Mouse (Mus musculus) stomach, postnatal 0 days (tissue): ENCODE measurements at regions not wholly inside any gene's neighbourhood (a gene's known extent, or its start where the extent isn't known, plus 50 kb on each side); places are given as distances from the start of the nearest gene placed in this dataset.

Experiments used
- CTCF ChIP-seq: IDR thresholded peaks from 2 replicates; pipeline ENCODE4 v1.5.1; 2016; ENCODE audit warnings: antibody characterized with exemption, low read depth, mild to moderate bottlenecking, moderate library complexity
- EP300 ChIP-seq: optimal IDR thresholded peaks from 2 replicates; pipeline ENCODE3; 2016; ENCODE audit warnings: antibody characterized with exemption

DNA sequence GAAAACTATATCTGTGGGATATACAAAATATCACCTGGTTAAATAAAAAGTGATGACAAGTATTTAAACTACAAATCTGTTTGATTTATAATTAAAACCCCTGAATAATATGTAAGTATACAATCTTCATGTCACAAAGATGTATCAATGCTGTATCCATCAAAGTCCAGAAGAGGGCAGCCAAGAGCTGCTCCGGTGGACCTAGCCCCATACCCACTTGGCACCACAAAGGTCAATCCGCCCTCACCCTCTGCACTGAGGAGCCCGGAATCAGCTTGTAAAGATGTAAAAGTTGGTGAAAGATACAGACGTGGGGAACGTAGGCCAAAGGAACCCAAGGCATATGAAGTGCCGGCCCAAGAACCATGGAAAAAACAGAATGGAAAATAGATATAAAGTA is 123.1 kb upstream of the Slc22a22 start:
- TF ChIP-seq CTCF (peak; percentile 90), EP300 (no peak)
